Comparison of ENCODE assay signal across 21 mouse cellular contexts in the genomic region with DNA sequence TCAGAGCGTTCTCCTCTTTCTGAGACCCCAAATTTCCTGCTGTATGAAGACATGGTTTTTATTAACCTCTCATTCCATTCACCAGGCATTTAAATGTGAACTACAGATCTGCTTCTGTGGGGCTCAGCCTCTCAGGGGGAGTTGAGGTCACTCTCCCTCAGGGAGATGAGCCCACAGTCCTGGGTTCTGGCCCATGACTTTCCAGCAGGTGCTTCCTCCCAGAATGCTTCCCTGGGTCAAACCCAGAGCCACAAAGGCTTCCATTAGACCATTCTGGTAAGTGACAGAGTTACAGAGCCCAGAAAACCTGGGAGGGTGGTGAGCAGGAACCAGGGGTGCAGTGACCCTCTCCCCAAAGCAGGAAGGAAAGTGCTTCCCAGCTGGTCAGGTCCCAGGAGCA. TPM values are rescaled to one million over a fixed set of nuclear protein-coding genes. Genes with fewer than 3 reads are reported as not detected.
"Had no signal": no experiment of that assay in that cellular context is flagged by ENCODE, and none has a peak within 500 bp of the region (broad histone marks: within the 10 kb centered on the region; RNA-seq: fewer than 3 reads in every experiment).

TSS of gene Vpreb2 (plus strand) at position 301 of the 400 bp plus-strand sequence.

- DNase-seq: left cerebral cortex, postnatal 4 days; liver; liver, embryonic 13.5 days; liver, postnatal 0 days; lung, adult 18-20 months; lung, adult 2 months; lung, embryonic 14.5 days; lung, postnatal 10 days; lung, postnatal 14 days; lung, postnatal 36 days; lung, postnatal 4 days; midbrain, embryonic 14.5 days had no signal

RNA-seq across cellular contexts. Expression of gene Vpreb2, which starts in this region (rescaled TPM):
- total RNA-seq: left cerebral cortex, postnatal 10 days; left cerebral cortex, postnatal 14 days; left cerebral cortex, postnatal 25 days; left cerebral cortex, postnatal 36 days; left cerebral cortex, postnatal 4 days; liver, adult 2 months; megakaryocyte progenitor cell, adult 5-6 weeks; megakaryocyte, adult 5-6 weeks; midbrain, postnatal 0 days; monocyte, adult 5-6 weeks had no signal
